Mouse (Mus musculus): ENCODE measurements around the gene Pias1. TPM values are rescaled to one million over a fixed set of nuclear protein-coding genes. Genes with fewer than 3 reads are reported as not detected.

Gene Pias1
- polyA plus RNA-seq, 1 experiment = 5.9 TPM

DNA sequence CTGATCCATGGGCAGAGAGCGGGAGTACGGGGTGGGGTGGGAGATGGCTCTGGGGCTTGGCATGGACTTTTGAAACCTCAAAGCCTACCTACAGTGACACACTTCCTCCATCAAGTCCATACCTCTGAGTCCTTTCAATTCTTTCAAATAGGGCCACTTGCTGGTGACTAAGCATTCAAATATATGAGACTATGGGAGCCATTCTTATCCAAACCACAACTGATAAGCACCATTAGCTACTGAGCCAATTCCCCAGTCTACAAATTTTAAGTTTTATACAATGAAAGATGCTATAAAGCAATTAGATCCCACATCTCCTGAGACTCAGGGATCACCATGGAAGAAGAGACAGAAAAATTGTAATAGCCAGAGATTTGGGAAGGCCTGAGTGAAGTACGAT lies 2.4 kb upstream of the Pias1 start:
- TF ChIP-seq POLR2AphosphoS2 (IDR thresholded peaks at IDR 0.05; ENCODE audit: insufficient read length, low read depth) = no peak
- TF ChIP-seq CEBPB (IDR thresholded peaks at IDR 0.05; ENCODE audit: insufficient read depth, poor library complexity, severe bottlenecking) = no peak
- TF ChIP-seq TCF12 (IDR thresholded peaks at IDR 0.05; ENCODE audit: insufficient read depth, poor library complexity, severe bottlenecking) = no peak
- TF ChIP-seq REST (IDR thresholded peaks at IDR 0.05; ENCODE audit: insufficient read depth, insufficient read length) = no peak
- TF ChIP-seq SRF (IDR thresholded peaks at IDR 0.05; ENCODE audit: control insufficient read depth, insufficient read length, low read depth) = no peak
- TF ChIP-seq E2F4 (IDR thresholded peaks at IDR 0.05; ENCODE audit: insufficient read depth) = no peak
- TF ChIP-seq MYOD1 (IDR thresholded peaks at IDR 0.05; ENCODE audit: control insufficient read depth in 1 of 3, insufficient read length in 2 of 3, low read depth in 2 of 3) = no peak
- TF ChIP-seq TCF3 (IDR thresholded peaks at IDR 0.05; ENCODE audit: insufficient read length, low read depth) = no peak
- no peaks in the 10 kb centered on the region for H3K27me3 ChIP-seq (ENCODE audit: control insufficient read depth, insufficient read depth, insufficient read length)
- no peaks in the 10 kb centered on the region for H3K36me3 ChIP-seq (ENCODE audit: control insufficient read depth, insufficient read depth)
- H3K4me2 ChIP-seq (ENCODE audit: low read depth) = no peak overlapping the region
- no peak overlapping the region for H3ac ChIP-seq (ENCODE audit: control insufficient read depth, insufficient read length)
- no peak overlapping the region for H3K4me3 ChIP-seq
- no peaks in the 10 kb centered on the region for H3K79me2 ChIP-seq (ENCODE audit: control insufficient read depth, insufficient read depth)

DNA sequence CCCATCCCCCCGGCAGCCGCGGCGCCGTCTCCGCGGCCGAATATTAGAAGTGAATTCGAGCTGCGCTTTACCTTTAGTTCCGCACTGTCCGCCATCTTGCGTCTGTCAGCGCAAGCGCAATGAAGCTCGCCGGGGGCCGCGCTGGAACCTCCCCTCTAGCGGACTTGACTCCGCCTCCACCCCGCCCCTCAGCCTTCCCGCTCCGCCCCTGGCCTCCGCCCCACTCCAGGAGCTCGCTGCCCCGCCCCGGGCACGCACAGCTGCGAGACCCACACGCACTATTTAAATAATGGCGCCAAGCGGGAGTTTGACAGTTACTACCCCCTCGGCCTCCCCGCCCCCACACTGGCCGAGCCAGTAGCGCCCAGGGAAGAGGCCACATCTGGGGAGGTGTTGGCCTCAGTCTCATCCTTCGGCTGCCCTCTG lies 6.9 kb downstream of the Pias1 start:
- Histone ChIP-seq H3K36me3 (ENCODE audit: control insufficient read depth, insufficient read depth) (no peaks in the 10 kb centered on the region), H3K27me3 (ENCODE audit: control insufficient read depth, insufficient read depth, insufficient read length) (no peaks in the 10 kb centered on the region), H3K4me3 (peak overlapping the region; percentile 56), H3K4me2 (ENCODE audit: low read depth) (peak overlapping the region; percentile 71), H3K79me2 (ENCODE audit: control insufficient read depth, insufficient read depth) (peaks cover 43% of the 10 kb centered on the region), H3ac (ENCODE audit: control insufficient read depth, insufficient read length) (peak overlapping the region; percentile 62)
- TF ChIP-seq REST (IDR thresholded peaks at IDR 0.05; ENCODE audit: insufficient read depth, insufficient read length) = no peak
- TF ChIP-seq CEBPB (IDR thresholded peaks at IDR 0.05; ENCODE audit: insufficient read depth, poor library complexity, severe bottlenecking) = no peak
- TF ChIP-seq USF1 (IDR thresholded peaks at IDR 0.05; ENCODE audit: low read depth) = no peak
- peak; percentile 67 for TF ChIP-seq POLR2A (IDR thresholded peaks at IDR 0.05; ENCODE audit: insufficient read length, low read depth)
- TF ChIP-seq SRF (IDR thresholded peaks at IDR 0.05; ENCODE audit: control insufficient read depth, insufficient read length, low read depth) = no peak
- TF ChIP-seq TCF3 (IDR thresholded peaks at IDR 0.05; ENCODE audit: insufficient read length, low read depth) = no peak
- peak; percentile 42 for TF ChIP-seq POLR2AphosphoS2 (IDR thresholded peaks at IDR 0.05; ENCODE audit: insufficient read length, low read depth)
- peak in 1 of 3 experiments; percentile 49 for TF ChIP-seq MYOD1 (IDR thresholded peaks at IDR 0.05; ENCODE audit: control insufficient read depth in 1 of 3, insufficient read length in 2 of 3, low read depth in 2 of 3)
- no peak for TF ChIP-seq MAX (IDR thresholded peaks at IDR 0.05; ENCODE audit: low read depth)
- no peak for TF ChIP-seq TCF12 (IDR thresholded peaks at IDR 0.05; ENCODE audit: insufficient read depth, poor library complexity, severe bottlenecking)
- TF ChIP-seq E2F4 (IDR thresholded peaks at IDR 0.05; ENCODE audit: insufficient read depth) = peak; percentile 82
- peak in 2 of 3 experiments; percentile 17 to 56 for TF ChIP-seq MYOG (IDR thresholded peaks at IDR 0.05; ENCODE audit: control insufficient read depth in 1 of 3, insufficient read depth in 1 of 3, insufficient read length in 2 of 3, low read depth in 2 of 3)

DNA sequence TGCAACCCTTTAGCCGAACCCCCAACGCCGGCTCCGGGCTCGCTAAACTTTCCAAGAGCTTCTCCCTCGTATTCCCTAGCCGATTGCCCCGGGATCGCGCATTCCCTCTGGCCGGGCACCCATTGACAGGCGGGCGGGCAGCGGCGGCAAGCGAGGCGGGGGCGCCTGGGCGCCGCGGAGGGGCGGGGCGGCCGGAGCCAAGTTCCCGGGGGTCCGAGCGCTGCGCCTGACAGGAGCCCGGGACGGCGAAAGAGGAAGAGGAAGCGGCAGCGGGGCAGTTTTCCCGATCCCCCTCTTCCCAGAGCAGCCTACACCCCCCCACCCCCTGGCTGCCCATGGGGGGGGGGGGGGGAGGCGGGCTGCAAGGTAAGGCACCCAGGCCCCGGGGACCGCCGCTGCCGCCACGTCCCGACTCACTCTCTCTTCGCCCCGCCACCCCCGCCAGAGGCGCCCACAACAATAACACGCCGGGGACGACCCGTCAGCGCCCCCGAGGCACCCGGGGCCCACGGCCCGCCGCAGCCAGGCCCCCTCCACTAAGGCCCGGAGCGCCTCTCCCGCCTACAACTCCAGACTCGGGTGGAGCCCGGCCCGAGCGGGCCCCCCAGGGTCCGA lies 7.5 kb downstream of the Pias1 start:
- Histone ChIP-seq H3ac (ENCODE audit: control insufficient read depth, insufficient read length) (peak overlapping the region; percentile 62), H3K36me3 (ENCODE audit: control insufficient read depth, insufficient read depth) (no peaks in the 10 kb centered on the region), H3K79me2 (ENCODE audit: control insufficient read depth, insufficient read depth) (peaks cover 48% of the 10 kb centered on the region), H3K4me3 (peak overlapping the region; percentile 56), H3K4me2 (ENCODE audit: low read depth) (peak overlapping the region; percentile 76), H3K27me3 (ENCODE audit: control insufficient read depth, insufficient read depth, insufficient read length) (no peaks in the 10 kb centered on the region)
- TF ChIP-seq REST (IDR thresholded peaks at IDR 0.05; ENCODE audit: insufficient read depth, insufficient read length) = no peak
- TF ChIP-seq MYOD1 (IDR thresholded peaks at IDR 0.05; ENCODE audit: control insufficient read depth in 1 of 3, insufficient read length in 2 of 3, low read depth in 2 of 3) = peak in 1 of 3 experiments; percentile 1
- TF ChIP-seq MYOG (IDR thresholded peaks at IDR 0.05; ENCODE audit: control insufficient read depth in 1 of 3, insufficient read depth in 1 of 3, insufficient read length in 2 of 3, low read depth in 2 of 3) = no peak
- no peak for TF ChIP-seq SRF (IDR thresholded peaks at IDR 0.05; ENCODE audit: control insufficient read depth, insufficient read length, low read depth)

DNA sequence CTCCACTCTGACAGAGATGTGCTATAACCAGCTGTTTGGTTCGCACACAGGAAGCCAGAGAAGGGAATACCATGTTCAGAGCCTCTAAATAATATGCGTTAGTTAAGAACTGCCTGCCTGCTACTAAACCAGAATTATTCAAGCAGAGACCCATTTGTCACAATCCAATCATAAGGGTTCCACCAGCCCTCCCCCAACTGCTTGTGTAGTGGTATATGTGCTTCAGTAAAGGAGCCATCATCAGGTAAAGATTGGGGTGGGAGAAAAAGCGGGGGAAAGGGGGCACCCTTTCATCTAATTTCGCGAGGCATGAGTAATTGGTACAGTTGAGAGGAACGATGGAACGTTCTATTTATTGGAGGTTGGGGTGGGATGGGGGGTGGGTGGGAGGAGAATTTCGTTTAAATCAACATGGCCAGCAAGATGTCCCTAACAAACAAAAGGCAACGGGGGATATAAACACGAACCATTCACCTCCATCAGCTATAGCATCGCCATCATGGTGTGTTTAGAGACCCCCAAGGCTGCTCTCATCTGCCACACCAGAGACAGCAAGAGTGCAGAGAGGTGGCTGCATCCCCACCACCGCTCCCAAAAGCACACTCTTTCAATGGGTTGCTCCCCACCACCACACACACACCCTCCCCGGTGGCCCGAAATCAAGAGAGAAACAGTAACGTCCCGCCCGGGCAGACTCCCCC lies 8.1 kb downstream of the Pias1 start:
- Histone ChIP-seq H3ac (ENCODE audit: control insufficient read depth, insufficient read length) (peak overlapping the region; percentile 62), H3K79me2 (ENCODE audit: control insufficient read depth, insufficient read depth) (peaks cover 55% of the 10 kb centered on the region), H3K4me3 (peak overlapping the region; percentile 56), H3K27me3 (ENCODE audit: control insufficient read depth, insufficient read depth, insufficient read length) (no peaks in the 10 kb centered on the region), H3K4me2 (ENCODE audit: low read depth) (peak overlapping the region; percentile 76), H3K36me3 (ENCODE audit: control insufficient read depth, insufficient read depth) (no peaks in the 10 kb centered on the region)
- TF ChIP-seq USF1 (IDR thresholded peaks at IDR 0.05; ENCODE audit: low read depth) = no peak
- TF ChIP-seq E2F4 (IDR thresholded peaks at IDR 0.05; ENCODE audit: insufficient read depth) = no peak
- no peak for TF ChIP-seq MAX (IDR thresholded peaks at IDR 0.05; ENCODE audit: low read depth)
- no peak for TF ChIP-seq MYOD1 (IDR thresholded peaks at IDR 0.05; ENCODE audit: control insufficient read depth in 1 of 3, insufficient read length in 2 of 3, low read depth in 2 of 3)
- TF ChIP-seq MYOG (IDR thresholded peaks at IDR 0.05; ENCODE audit: control insufficient read depth in 1 of 3, insufficient read depth in 1 of 3, insufficient read length in 2 of 3, low read depth in 2 of 3) = no peak

DNA sequence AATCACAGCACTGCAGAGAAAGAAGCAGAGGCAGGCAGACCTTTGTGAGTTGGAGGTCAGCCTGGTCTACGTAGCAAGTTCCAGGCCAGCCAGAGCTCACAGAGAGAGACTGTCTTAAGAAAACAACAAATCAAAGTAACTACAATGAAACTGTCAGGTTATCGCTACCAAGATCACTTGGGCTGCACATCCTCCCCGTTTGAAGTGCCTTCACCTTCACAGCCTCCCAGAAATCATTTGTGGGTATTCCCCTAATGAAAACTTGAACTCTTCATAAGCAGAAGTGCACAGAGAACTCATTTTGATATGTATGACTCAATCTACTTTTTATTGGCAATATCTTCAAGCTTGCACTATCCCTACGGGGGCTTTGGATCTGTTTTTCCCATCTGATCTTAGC lies 10.6 kb downstream of the Pias1 start:
- H3K4me2 ChIP-seq (ENCODE audit: low read depth) = no peak overlapping the region
- H3K36me3 ChIP-seq (ENCODE audit: control insufficient read depth, insufficient read depth) = no peaks in the 10 kb centered on the region

More for the DNA sequence above, 10.6 kb downstream of the Pias1 start:
- H3ac ChIP-seq (ENCODE audit: control insufficient read depth, insufficient read length) = no peak overlapping the region
- H3K4me3 ChIP-seq = no peak overlapping the region
- no peak for TF ChIP-seq USF1 (IDR thresholded peaks at IDR 0.05; ENCODE audit: low read depth)
- no peak for TF ChIP-seq MYOG (IDR thresholded peaks at IDR 0.05; ENCODE audit: control insufficient read depth in 1 of 3, insufficient read depth in 1 of 3, insufficient read length in 2 of 3, low read depth in 2 of 3)
- no peak for TF ChIP-seq SRF (IDR thresholded peaks at IDR 0.05; ENCODE audit: control insufficient read depth, insufficient read length, low read depth)
- TF ChIP-seq MYOD1 (IDR thresholded peaks at IDR 0.05; ENCODE audit: control insufficient read depth in 1 of 3, insufficient read length in 2 of 3, low read depth in 2 of 3) = no peak
- TF ChIP-seq POLR2AphosphoS2 (IDR thresholded peaks at IDR 0.05; ENCODE audit: insufficient read length, low read depth) = no peak
- TF ChIP-seq E2F4 (IDR thresholded peaks at IDR 0.05; ENCODE audit: insufficient read depth) = no peak
- no peak for TF ChIP-seq TCF12 (IDR thresholded peaks at IDR 0.05; ENCODE audit: insufficient read depth, poor library complexity, severe bottlenecking)
- no peak for TF ChIP-seq CEBPB (IDR thresholded peaks at IDR 0.05; ENCODE audit: insufficient read depth, poor library complexity, severe bottlenecking)
- TF ChIP-seq POLR2A (IDR thresholded peaks at IDR 0.05; ENCODE audit: insufficient read length, low read depth) = no peak
- no peak for TF ChIP-seq MAX (IDR thresholded peaks at IDR 0.05; ENCODE audit: low read depth)
- TF ChIP-seq REST (IDR thresholded peaks at IDR 0.05; ENCODE audit: insufficient read depth, insufficient read length) = no peak
- no peak for TF ChIP-seq TCF3 (IDR thresholded peaks at IDR 0.05; ENCODE audit: insufficient read length, low read depth)
- no peaks in the 10 kb centered on the region for H3K27me3 ChIP-seq (ENCODE audit: control insufficient read depth, insufficient read depth, insufficient read length)
- H3K79me2 ChIP-seq (ENCODE audit: control insufficient read depth, insufficient read depth) = peaks cover 78% of the 10 kb centered on the region
